Mouse (Mus musculus) spleen, adult 2 months (tissue): ENCODE results near the gene Phkg1.

Source experiments
- CTCF ChIP-seq: fragments of 200-500 bp; IDR thresholded peaks from 2 replicates; pipeline ENCODE4 v1.5.1; 2011; ENCODE audit warnings: mild to moderate bottlenecking, inconsistent platforms; ENCODE audit not compliant: insufficient read depth, insufficient read length, insufficient replicate concordance; ENCODE audit errors: extremely low read depth
- POLR2A ChIP-seq: fragments of 200-500 bp; IDR thresholded peaks from 2 replicates; pipeline ENCODE4 v1.6.1; 2011; ENCODE audit warnings: low read depth, low read length, inconsistent platforms

DNA sequence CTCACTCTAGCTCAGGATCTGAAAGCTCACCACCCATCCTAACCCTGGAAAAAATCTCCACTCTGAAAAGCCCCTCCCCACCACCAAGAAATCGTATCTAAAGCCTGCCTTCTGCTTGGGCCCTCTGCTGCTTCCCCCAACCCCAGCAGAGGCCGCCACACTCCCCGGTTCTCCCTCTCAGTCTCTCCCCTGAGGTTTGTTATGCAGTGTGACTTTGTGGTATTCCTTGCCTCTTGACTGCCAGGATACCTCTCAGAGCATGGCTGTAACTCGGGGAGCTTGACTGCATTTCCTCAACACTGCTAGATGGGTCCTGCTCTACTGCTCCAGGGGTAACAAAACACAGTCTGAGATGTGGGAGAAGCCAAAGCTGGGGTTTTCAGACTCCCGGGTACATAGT is 43.2 kb downstream of the Phkg1 start:
- TF ChIP-seq CTCF: no peak
- TF ChIP-seq POLR2A: no peak
